Mouse (Mus musculus) lung, postnatal 0 days (tissue): ENCODE measurements at regions not wholly inside any gene's neighbourhood (a gene's known extent, or its start where the extent isn't known, plus 50 kb on each side); places are given as distances from the start of the nearest gene placed in this dataset.

Experiments
- ATAC-seq: fragments of 200-750 bp; cut with Nextera tagmentation; 2 replicates; pipeline ENCODE4 v1.8.0; 2017; ENCODE audit warnings: moderate library complexity
- DNase-seq: peaks from one replicate; pipeline ENCODE4 v3.0.0-alpha.2; 2016; ENCODE audit warnings: low spot score
- H3K27ac ChIP-seq: fragments of 300-500 bp; sonication (generic); 2 replicates; pipeline ENCODE4 v1.5.1; 2014; ENCODE audit warnings: antibody characterized with exemption, mild to moderate bottlenecking, low read length, mixed read lengths
- H3K27me3 ChIP-seq: fragments of 300-500 bp; sonication (generic); replicated peaks from 2 replicates; pipeline ENCODE4 v1.6.1; 2014; ENCODE audit warnings: low read length, mixed read lengths; ENCODE audit not compliant: insufficient read depth
- H3K36me3 ChIP-seq: fragments of 300-500 bp; sonication (generic); 2 replicates; pipeline ENCODE4 v1.6.1; 2014; ENCODE audit warnings: low read length, mixed read lengths; ENCODE audit not compliant: insufficient read depth
- H3K4me1 ChIP-seq: fragments of 300-500 bp; sonication (generic); 2 replicates; pipeline ENCODE4 v1.6.1; 2014; ENCODE audit warnings: antibody characterized with exemption, low read depth, low read length, mixed read lengths; ENCODE audit not compliant: insufficient read depth
- H3K4me2 ChIP-seq: fragments of 300-500 bp; sonication (generic); replicated peaks from 2 replicates; pipeline ENCODE4 v1.6.1; 2014; ENCODE audit warnings: low read depth, mild to moderate bottlenecking, low read length, moderate library complexity, mixed read lengths
- H3K4me3 ChIP-seq: fragments of 300-500 bp; sonication (generic); 2 replicates; pipeline ENCODE4 v1.5.1; 2014; ENCODE audit warnings: low read depth, low read length
- H3K9ac ChIP-seq: fragments of 300-500 bp; sonication (generic); replicated peaks from 2 replicates; pipeline ENCODE4 v1.6.1; 2014; ENCODE audit warnings: low read depth, mild to moderate bottlenecking
- H3K9me3 ChIP-seq: fragments of 300-500 bp; sonication (generic); 2 replicates; pipeline ENCODE4 v1.6.1; 2016; ENCODE audit warnings: low read length, mixed read lengths
- CTCF ChIP-seq: IDR thresholded peaks from 2 replicates; pipeline ENCODE4 v1.5.1; 2016; ENCODE audit warnings: antibody characterized with exemption, mild to moderate bottlenecking
- EP300 ChIP-seq: IDR thresholded peaks from 2 replicates; pipeline ENCODE4 v1.6.1; 2016; ENCODE audit warnings: antibody characterized with exemption, mild to moderate bottlenecking, control low read depth
- WGBS: fragments of 180-500 bp; shearing (Covaris S2); extraction: QIAGEN DNeasy Blood & Tissue Kit; methylation state at CpG from one replicate; pipeline ENCODE4 v1.1.7; 2014; 5-methylcytosine and 5-hydroxymethylcytosine counted together

DNA sequence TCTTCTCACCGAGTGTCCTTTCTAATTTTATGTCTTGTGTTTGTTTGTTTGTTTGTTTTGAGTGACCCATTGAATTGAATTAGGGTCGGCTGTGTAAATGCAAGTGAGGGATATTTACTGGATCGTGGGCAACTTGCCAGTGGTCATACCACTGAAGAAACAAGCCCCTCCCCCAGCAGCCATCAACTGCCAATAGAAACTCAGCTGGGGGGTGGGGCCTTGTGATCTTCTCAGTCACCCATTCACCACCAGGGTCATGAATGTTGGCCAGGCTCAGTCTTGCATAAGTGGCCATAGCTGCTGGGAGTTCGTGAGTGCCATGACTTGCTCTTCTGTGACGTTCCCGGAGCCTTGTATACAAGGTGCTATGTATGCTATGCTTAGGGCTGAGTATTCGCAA lies 300.8 kb downstream of the Gm11011 start:
- no peak overlapping the region for H3K4me2 ChIP-seq
- no peaks in the 10 kb centered on the region for H3K4me1 ChIP-seq
- no peak overlapping the region for H3K9ac ChIP-seq
- ATAC-seq (no peak), DNase-seq (no peak)
- no peak overlapping the region for H3K4me3 ChIP-seq
- no peak overlapping the region for H3K27ac ChIP-seq
- H3K27me3 ChIP-seq: no peaks in the 10 kb centered on the region
- WGBS: 74% methylated on average over 7 of the region's 7 CpGs
- H3K36me3 ChIP-seq: no peaks in the 10 kb centered on the region
- H3K9me3 ChIP-seq: no peaks in the 10 kb centered on the region
- TF ChIP-seq EP300 (no peak), CTCF (no peak)

DNA sequence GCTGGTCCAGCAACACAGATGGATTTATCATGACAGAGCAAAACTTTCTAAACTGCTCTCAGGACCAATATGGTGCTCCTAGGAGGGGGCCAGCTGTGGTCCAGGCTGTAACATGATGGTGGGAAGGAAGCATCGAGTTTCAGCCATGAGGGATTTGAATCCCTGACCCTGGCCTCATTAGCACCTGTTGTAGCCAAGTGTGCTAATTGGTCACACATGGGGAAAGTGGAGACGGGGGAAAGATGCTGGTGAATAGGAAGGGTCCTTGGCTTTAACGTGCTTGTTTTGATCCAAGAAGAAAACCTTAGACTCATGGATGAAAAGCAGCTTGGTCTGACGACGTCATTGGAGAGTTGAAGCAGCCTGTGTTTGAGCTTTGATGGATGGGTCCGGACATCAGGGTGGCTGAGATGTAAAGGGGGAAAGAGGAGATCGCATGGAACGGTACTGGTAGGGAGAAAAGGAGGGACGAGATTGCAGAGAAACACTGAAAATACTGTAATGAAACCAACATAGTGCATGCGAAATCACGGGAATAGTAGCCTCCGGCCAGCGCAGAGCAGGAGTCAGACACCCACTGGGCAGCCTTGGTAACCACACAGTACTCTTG lies 304.9 kb downstream of the Gm11011 start:
- Histone ChIP-seq H3K27me3 (no peaks in the 10 kb centered on the region), H3K9me3 (no peaks in the 10 kb centered on the region), H3K27ac (no peak overlapping the region), H3K4me3 (no peak overlapping the region), H3K4me1 (no peaks in the 10 kb centered on the region), H3K4me2 (no peak overlapping the region), H3K9ac (no peak overlapping the region), H3K36me3 (no peaks in the 10 kb centered on the region)
- TF ChIP-seq CTCF (no peak), EP300 (no peak)
- no peak for DNase-seq
- WGBS: 78% methylated on average over 13 of the region's 13 CpGs
- no peak for ATAC-seq

DNA sequence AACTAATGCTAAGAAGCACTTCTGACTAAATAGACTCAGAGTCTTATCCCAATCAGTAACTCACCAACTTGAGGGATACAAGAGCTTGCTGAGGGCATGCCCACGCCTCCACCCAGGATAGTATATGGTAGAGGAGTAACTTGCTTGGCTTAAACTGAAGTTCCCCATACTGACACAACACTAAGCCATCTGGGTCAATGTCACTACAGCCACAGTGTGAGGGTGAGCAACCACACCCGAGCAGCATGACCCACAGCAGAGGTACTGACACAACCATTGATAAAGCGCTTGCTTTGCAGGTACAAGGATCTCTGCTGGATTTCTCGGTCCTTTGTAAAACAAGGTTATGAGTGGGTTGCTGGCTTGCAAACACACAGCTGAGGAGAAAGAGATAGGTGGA lies 312.2 kb downstream of the Gm11011 start:
- Histone ChIP-seq H3K9me3 (no peaks in the 10 kb centered on the region), H3K9ac (no peak overlapping the region), H3K27me3 (no peaks in the 10 kb centered on the region), H3K4me2 (no peak overlapping the region), H3K36me3 (no peaks in the 10 kb centered on the region), H3K4me3 (no peak overlapping the region), H3K27ac (no peak overlapping the region), H3K4me1 (no peaks in the 10 kb centered on the region)
- TF ChIP-seq CTCF (no peak), EP300 (no peak)
- ATAC-seq (no peak), DNase-seq (no peak)
- WGBS: 91% methylated on average over 4 of the region's 4 CpGs

DNA sequence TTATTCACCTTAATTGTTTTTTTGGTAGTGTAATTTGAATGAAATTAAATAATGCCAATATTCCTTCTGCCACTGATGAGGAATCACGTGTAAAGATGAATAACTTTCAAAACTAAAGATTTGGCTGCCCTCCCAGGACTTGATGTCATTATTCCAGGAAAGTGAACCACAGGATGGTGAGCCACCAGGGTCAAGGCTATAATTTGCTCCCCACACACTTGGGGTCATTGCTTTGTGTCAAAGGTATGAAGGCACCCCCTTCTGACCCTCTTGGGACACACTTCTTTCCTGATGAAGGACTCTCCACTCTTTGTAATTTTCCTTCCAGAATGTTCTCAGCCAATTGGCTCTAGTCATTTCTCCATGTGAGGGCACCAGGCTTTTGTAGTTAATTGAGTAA lies 313.4 kb downstream of the Gm11011 start:
- Histone ChIP-seq H3K9me3 (no peaks in the 10 kb centered on the region), H3K4me3 (no peak overlapping the region), H3K9ac (no peak overlapping the region), H3K27me3 (no peaks in the 10 kb centered on the region), H3K36me3 (no peaks in the 10 kb centered on the region), H3K4me1 (no peaks in the 10 kb centered on the region), H3K27ac (no peak overlapping the region), H3K4me2 (no peak overlapping the region)
- ATAC-seq: no peak
- TF ChIP-seq EP300: no peak
- no peak for TF ChIP-seq CTCF
- DNase-seq: no peak
- WGBS: 48% methylated on average over 1 of the region's 1 CpGs

GRCm38 (mm10) chr2:169272622-169273021 lies 314.9 kb downstream of the Gm11011 start:
- no peaks in the 10 kb centered on the region for H3K36me3 ChIP-seq
- ATAC-seq: no peak
- H3K9me3 ChIP-seq: no peaks in the 10 kb centered on the region
- no peaks in the 10 kb centered on the region for H3K27me3 ChIP-seq
- TF ChIP-seq CTCF (no peak), EP300 (no peak)
- no peak overlapping the region for H3K9ac ChIP-seq
- H3K4me2 ChIP-seq: no peak overlapping the region
- 39% methylated on average over 6 of the region's 6 CpGs for WGBS
- no peak overlapping the region for H3K4me3 ChIP-seq
- H3K4me1 ChIP-seq: no peaks in the 10 kb centered on the region
- no peak for DNase-seq
- no peak overlapping the region for H3K27ac ChIP-seq

- no peak for ATAC-seq
- no peak for TF ChIP-seq EP300
- TF ChIP-seq CTCF: no peak
- no peak overlapping the region for H3K4me3 ChIP-seq
- no peak overlapping the region for H3K4me2 ChIP-seq
- H3K9me3 ChIP-seq: no peaks in the 10 kb centered on the region
- no peaks in the 10 kb centered on the region for H3K27me3 ChIP-seq
- no peaks in the 10 kb centered on the region for H3K36me3 ChIP-seq
- no peak overlapping the region for H3K27ac ChIP-seq
- WGBS: 39% methylated on average over 4 of the region's 4 CpGs
- no peak for DNase-seq
- no peaks in the 10 kb centered on the region for H3K4me1 ChIP-seq
- H3K9ac ChIP-seq: no peak overlapping the region
Observed at GRCm38 (mm10) chr2:169272018-169272417, 315.5 kb downstream of the Gm11011 start.

GRCm38 (mm10) chr2:169260636-169261035 lies 305.2 kb upstream of the Zfp64 start:
- no peaks in the 10 kb centered on the region for H3K27me3 ChIP-seq
- TF ChIP-seq EP300 (no peak), CTCF (no peak)
- H3K4me3 ChIP-seq: no peak overlapping the region
- 72% methylated on average over 4 of the region's 4 CpGs for WGBS
- DNase-seq (no peak), ATAC-seq (no peak)
- no peaks in the 10 kb centered on the region for H3K9me3 ChIP-seq
- H3K27ac ChIP-seq: no peak overlapping the region
- no peak overlapping the region for H3K4me2 ChIP-seq
- H3K36me3 ChIP-seq: no peaks in the 10 kb centered on the region
- H3K9ac ChIP-seq: no peak overlapping the region
- H3K4me1 ChIP-seq: no peaks in the 10 kb centered on the region
